Mouse (Mus musculus): ENCODE results near the gene Slc9a8. TPM values are rescaled to one million over a fixed set of nuclear protein-coding genes. Genes with fewer than 3 reads are reported as not detected.

Slc9a8 gene
- polyA plus RNA-seq, 1 experiment from 2014 or later = 23.2 TPM

GRCm38 (mm10) chr2:167491757-167492708 is 70.5 kb downstream of the Slc9a8 start, which contains the start of gene Rnf114:
Gene Rnf114, plus strand, starts transcription at chr2:167492645.
- peak; percentile 57 for ATAC-seq (ENCODE audit: low FRiP score, low read depth)
- 4% methylated on average over 52 of the region's 52 CpGs for WGBS

GRCm38 (mm10) chr2:167492713-167493636 is 71.5 kb downstream of the Slc9a8 start, which contains the start of gene Spata2:
Gene Spata2, minus strand, starts transcription at chr2:167492887.
- no peaks in the 10 kb centered on the region for H3K9me3 ChIP-seq
- H3K9ac ChIP-seq = peak within 1 kb of the TSS; percentile 95
- ATAC-seq (ENCODE audit: low FRiP score, low read depth) = peak; percentile 89
- H3K36me3 ChIP-seq = peaks cover 14% of the 10 kb centered on the region
- no peaks in the 10 kb centered on the region for H3K27me3 ChIP-seq
- WGBS = 1% methylated on average over 63 of the region's 63 CpGs
- H3K4me3 ChIP-seq = peak within 1 kb of the TSS; percentile 100
- H3K27ac ChIP-seq = peak within 1 kb of the TSS; percentile 94
- peaks cover 28% of the 10 kb centered on the region for H3K4me1 ChIP-seq
- peak within 1 kb of the TSS; percentile 98 for H3K4me2 ChIP-seq (replicated peaks)

More at GRCm38 (mm10) chr2:167491757-167492708, 70.5 kb downstream of the Slc9a8 start, which contains the start of gene Rnf114:
- H3K4me1 ChIP-seq = peaks cover 28% of the 10 kb centered on the region
- no peaks in the 10 kb centered on the region for H3K9me3 ChIP-seq
- H3K27me3 ChIP-seq = no peaks in the 10 kb centered on the region
- peak within 1 kb of the TSS; percentile 95 for H3K9ac ChIP-seq
- peak within 1 kb of the TSS; percentile 98 for H3K4me2 ChIP-seq (replicated peaks)
- peak within 1 kb of the TSS; percentile 100 for H3K4me3 ChIP-seq
- H3K36me3 ChIP-seq = peaks cover 21% of the 10 kb centered on the region
- H3K27ac ChIP-seq = peak within 1 kb of the TSS; percentile 94

- no peak overlapping the region for H3K4me2 ChIP-seq (replicated peaks)
- no peaks in the 10 kb centered on the region for H3K9me3 ChIP-seq
- H3K4me1 ChIP-seq = peaks cover 13% of the 10 kb centered on the region
- H3K27ac ChIP-seq = no peak overlapping the region
- no peaks in the 10 kb centered on the region for H3K27me3 ChIP-seq
- peaks cover 9% of the 10 kb centered on the region; the same call in 1 of the 2 replicates for H3K36me3 ChIP-seq
- no peak overlapping the region for H3K4me3 ChIP-seq
- no peak overlapping the region for H3K9ac ChIP-seq
- ATAC-seq (ENCODE audit: low FRiP score, low read depth) = no peak
- WGBS = 86% methylated on average over 7 of the region's 7 CpGs
Observed at GRCm38 (mm10) chr2:167496437-167496836, 74.9 kb downstream of the Slc9a8 start.

- no peak overlapping the region for H3K4me3 ChIP-seq
- H3K36me3 ChIP-seq = peaks cover 9% of the 10 kb centered on the region; the same call in 1 of the 2 replicates
- H3K4me2 ChIP-seq (replicated peaks) = no peak overlapping the region
- H3K9ac ChIP-seq = no peak overlapping the region
- 68% methylated on average over 5 of the region's 5 CpGs for WGBS
- no peak for ATAC-seq (ENCODE audit: low FRiP score, low read depth)
- no peak overlapping the region for H3K27ac ChIP-seq
- H3K4me1 ChIP-seq = peaks cover 6% of the 10 kb centered on the region
- H3K27me3 ChIP-seq = no peaks in the 10 kb centered on the region
- H3K9me3 ChIP-seq = no peaks in the 10 kb centered on the region
Observed at GRCm38 (mm10) chr2:167497272-167497671, 75.8 kb downstream of the Slc9a8 start.

- Histone ChIP-seq H3K4me2 (replicated peaks) (peak overlapping the region; percentile 97), H3K4me1 (peaks cover 31% of the 10 kb centered on the region), H3K4me3 (peak overlapping the region; percentile 98), H3K27ac (peak overlapping the region; percentile 79; the same call in 1 of the 2 replicates), H3K27me3 (no peaks in the 10 kb centered on the region), H3K36me3 (peaks cover 25% of the 10 kb centered on the region), H3K9ac (no peak overlapping the region), H3K9me3 (no peaks in the 10 kb centered on the region)
- ATAC-seq (ENCODE audit: low FRiP score, low read depth) = no peak
- WGBS = 51% methylated on average over 13 of the region's 13 CpGs
Observed at GRCm38 (mm10) chr2:167502554-167503252, 81.2 kb downstream of the Slc9a8 start.

GRCm38 (mm10) chr2:167503253-167503895 is 81.9 kb downstream of the Slc9a8 start:
- under 1% methylated on average over 61 of the region's 85 CpGs for WGBS
- peak; percentile 92 for ATAC-seq (ENCODE audit: low FRiP score, low read depth)

DNA sequence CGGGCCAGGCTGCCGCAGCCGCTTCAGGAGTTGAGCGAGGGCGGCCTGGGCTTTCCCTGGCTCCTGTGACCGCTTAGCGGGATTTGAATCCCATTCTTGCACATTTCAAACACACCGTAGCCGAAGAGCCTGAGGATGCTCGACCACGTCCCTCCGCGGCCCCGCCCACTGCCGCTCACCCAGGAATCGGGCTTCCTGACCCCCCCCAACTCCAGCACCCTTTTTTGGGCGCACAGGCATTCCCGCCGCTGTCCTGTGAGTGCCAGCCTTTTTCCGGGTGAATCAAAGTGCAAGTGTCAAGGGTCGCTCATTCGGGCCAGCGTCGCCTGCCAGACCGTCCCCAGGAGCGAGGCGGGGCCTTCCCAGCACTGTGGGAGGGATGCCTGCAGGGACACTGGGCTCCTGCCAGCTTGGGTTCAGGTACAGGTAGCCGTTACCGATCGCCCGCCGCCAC is 82.4 kb downstream of the Slc9a8 start:
- peak; percentile 10; the same call in 1 of the 2 replicates for ATAC-seq (ENCODE audit: low FRiP score, low read depth)
- H3K4me2 ChIP-seq (replicated peaks) = peak overlapping the region; percentile 97
- peaks cover 37% of the 10 kb centered on the region for H3K36me3 ChIP-seq
- no peaks in the 10 kb centered on the region for H3K9me3 ChIP-seq
- H3K27me3 ChIP-seq = no peaks in the 10 kb centered on the region
- H3K4me3 ChIP-seq = peak overlapping the region; percentile 98
- WGBS = under 1% methylated on average over 32 of the region's 32 CpGs
- peak overlapping the region; percentile 79; the same call in 1 of the 2 replicates for H3K27ac ChIP-seq
- peaks cover 31% of the 10 kb centered on the region for H3K4me1 ChIP-seq
- H3K9ac ChIP-seq = peak overlapping the region; percentile 95

More at GRCm38 (mm10) chr2:167503253-167503895, 81.9 kb downstream of the Slc9a8 start:
- peak overlapping the region; percentile 97 for H3K4me2 ChIP-seq (replicated peaks)
- peak overlapping the region; percentile 98 for H3K4me3 ChIP-seq
- H3K36me3 ChIP-seq = peaks cover 32% of the 10 kb centered on the region
- peak overlapping the region; percentile 95 for H3K9ac ChIP-seq
- peaks cover 31% of the 10 kb centered on the region for H3K4me1 ChIP-seq
- no peaks in the 10 kb centered on the region for H3K9me3 ChIP-seq
- H3K27me3 ChIP-seq = no peaks in the 10 kb centered on the region
- H3K27ac ChIP-seq = peak overlapping the region; percentile 79

GRCm38 (mm10) chr2:167505127-167505526 is 83.6 kb downstream of the Slc9a8 start:
- H3K4me2 ChIP-seq (replicated peaks) = peak overlapping the region; percentile 97
- H3K9ac ChIP-seq = peak overlapping the region; percentile 95
- H3K4me1 ChIP-seq = peaks cover 31% of the 10 kb centered on the region
- WGBS = 81% methylated on average over 3 of the region's 3 CpGs
- no peak overlapping the region for H3K27ac ChIP-seq
- H3K36me3 ChIP-seq = peaks cover 46% of the 10 kb centered on the region
- H3K4me3 ChIP-seq = peak overlapping the region; percentile 98
- H3K9me3 ChIP-seq = no peaks in the 10 kb centered on the region
- no peak for ATAC-seq (ENCODE audit: low FRiP score, low read depth)
- H3K27me3 ChIP-seq = no peaks in the 10 kb centered on the region

DNA sequence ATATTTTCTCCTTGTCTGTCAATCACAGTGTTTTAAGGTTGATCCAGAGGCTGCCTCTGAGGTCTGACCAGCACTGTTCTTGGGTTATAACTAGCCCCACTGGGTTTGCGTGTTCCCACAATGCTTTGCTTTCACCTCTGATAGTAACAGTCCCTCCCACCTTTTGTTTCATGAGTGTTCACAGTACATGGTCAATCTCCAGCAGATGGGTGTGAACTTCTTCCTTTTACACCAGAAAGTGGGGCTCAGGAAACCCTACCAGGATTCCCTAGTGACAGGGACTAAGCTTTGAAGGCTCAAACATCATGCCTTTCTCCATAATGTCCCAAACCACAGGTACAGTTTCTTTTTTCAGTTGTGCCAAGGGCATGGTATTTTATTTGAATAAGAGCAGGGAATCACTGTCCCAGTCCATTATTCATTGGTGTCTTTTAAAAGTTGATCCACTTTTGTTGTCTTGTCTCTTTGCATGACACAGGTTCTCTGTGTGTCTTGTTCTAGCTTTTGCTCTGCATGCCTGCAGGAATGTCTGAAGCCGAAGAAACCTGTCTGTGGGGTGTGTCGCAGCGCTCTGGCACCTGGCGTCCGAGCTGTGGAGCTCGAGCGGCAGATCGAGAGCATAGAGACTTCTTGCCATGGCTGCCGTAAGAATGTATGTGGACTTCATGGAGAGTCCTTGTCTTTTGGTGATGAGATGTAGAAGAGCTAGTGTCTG is 85.2 kb downstream of the Slc9a8 start:
- Histone ChIP-seq H3K4me3 (no peak overlapping the region), H3K9ac (no peak overlapping the region), H3K9me3 (no peaks in the 10 kb centered on the region), H3K27me3 (no peaks in the 10 kb centered on the region), H3K36me3 (peaks cover 62% of the 10 kb centered on the region), H3K4me2 (replicated peaks) (no peak overlapping the region), H3K4me1 (peaks cover 31% of the 10 kb centered on the region), H3K27ac (no peak overlapping the region)
- no peak for ATAC-seq (ENCODE audit: low FRiP score, low read depth)
- 93% methylated on average over 10 of the region's 10 CpGs for WGBS

DNA sequence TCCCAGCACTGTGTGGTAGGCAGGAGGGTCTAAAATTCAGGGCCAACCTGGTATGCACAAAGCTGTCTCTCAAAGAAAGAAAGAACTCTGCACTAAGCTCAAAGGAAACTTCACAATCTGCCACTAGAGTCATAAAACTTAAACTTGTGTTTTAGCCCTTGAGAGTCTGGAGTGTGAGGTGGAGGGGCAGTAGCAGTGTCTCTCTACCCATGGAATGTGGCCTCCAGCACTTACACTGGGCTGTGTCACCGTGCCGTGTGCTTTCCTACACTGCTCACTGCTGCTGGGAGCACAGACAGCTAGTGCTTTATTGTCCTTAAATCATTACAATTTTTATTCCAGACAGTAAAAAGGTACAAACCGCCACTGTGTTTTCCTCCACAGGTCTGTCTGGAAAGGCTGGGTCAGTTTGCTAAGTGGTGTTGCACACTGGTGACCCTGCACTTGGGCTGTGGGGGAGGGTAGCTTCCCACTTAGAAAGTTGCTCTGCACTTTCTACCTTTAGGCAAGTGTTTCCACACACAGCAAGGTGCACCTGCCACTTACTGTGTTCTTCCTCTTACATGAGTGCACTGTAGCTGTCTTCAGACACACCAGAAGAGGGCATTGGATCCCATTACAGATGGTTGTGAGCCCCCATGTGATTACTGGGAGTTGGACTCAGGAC is 86.3 kb downstream of the Slc9a8 start:
- H3K9ac ChIP-seq = no peak overlapping the region
- ATAC-seq (ENCODE audit: low FRiP score, low read depth) = no peak
- H3K27me3 ChIP-seq = no peaks in the 10 kb centered on the region
- peaks cover 73% of the 10 kb centered on the region for H3K36me3 ChIP-seq
- no peaks in the 10 kb centered on the region for H3K9me3 ChIP-seq
- no peak overlapping the region for H3K4me3 ChIP-seq
- H3K4me1 ChIP-seq = peaks cover 29% of the 10 kb centered on the region
- no peak overlapping the region for H3K27ac ChIP-seq
- no peak overlapping the region for H3K4me2 ChIP-seq (replicated peaks)
- WGBS = 73% methylated on average over 3 of the region's 3 CpGs
